Mouse (Mus musculus): ENCODE results near the gene Csf2rb2.

DNA sequence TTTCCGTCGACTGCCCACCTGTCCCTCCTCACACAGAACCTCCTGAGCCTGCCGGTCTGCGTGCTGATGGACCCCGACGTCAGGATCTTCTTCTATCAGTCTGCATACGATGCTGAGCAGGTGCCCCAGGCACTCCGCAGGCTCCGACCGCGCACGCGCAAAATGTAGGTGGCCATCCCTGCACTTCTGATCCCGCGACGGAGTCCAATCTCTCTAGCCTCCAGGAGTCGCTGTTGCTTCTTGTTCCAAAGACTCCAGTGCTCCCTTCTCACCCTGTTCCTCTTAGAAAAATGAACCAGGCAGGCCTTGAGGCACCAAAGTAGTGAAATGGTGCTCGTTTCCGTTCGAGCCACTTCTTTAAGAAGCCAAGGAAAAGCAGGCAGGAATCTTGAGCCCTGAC is 50.8 kb downstream of the Csf2rb2 start:
- TF ChIP-seq MAFK (IDR thresholded peaks at IDR 0.05; ENCODE audit: insufficient read depth, low read depth, low read length) (no peak), ZC3H11A (IDR thresholded peaks at IDR 0.05; ENCODE audit: borderline replicate concordance, low read depth, low read length) (no peak), ZNF384 (IDR thresholded peaks at IDR 0.05; ENCODE audit: low read depth, low read length) (no peak), CHD2 (IDR thresholded peaks at IDR 0.05; ENCODE audit: low read depth, low read length) (no peak)
